Mouse (Mus musculus): ENCODE measurements around the gene Rpl10a.
"Not testable (repeated sequence)": the region's sequence is repeated elsewhere in the genome, so short reads cannot be mapped to it uniquely, and the experiment has no call there.

Gene Rpl10a

GRCm38 (mm10) chr17:28358576-28359261, 30.4 kb downstream of the Rpl10a start:
- not testable (repeated sequence) for DNase-seq (ENCODE audit: low spot score in 2 of 2)

- DNase-seq (ENCODE audit: low spot score in 2 of 2) = no peak
These were observed 32.4 kb downstream of the Rpl10a start for GRCm38 (mm10) chr17:28360531-28361277.

DNA sequence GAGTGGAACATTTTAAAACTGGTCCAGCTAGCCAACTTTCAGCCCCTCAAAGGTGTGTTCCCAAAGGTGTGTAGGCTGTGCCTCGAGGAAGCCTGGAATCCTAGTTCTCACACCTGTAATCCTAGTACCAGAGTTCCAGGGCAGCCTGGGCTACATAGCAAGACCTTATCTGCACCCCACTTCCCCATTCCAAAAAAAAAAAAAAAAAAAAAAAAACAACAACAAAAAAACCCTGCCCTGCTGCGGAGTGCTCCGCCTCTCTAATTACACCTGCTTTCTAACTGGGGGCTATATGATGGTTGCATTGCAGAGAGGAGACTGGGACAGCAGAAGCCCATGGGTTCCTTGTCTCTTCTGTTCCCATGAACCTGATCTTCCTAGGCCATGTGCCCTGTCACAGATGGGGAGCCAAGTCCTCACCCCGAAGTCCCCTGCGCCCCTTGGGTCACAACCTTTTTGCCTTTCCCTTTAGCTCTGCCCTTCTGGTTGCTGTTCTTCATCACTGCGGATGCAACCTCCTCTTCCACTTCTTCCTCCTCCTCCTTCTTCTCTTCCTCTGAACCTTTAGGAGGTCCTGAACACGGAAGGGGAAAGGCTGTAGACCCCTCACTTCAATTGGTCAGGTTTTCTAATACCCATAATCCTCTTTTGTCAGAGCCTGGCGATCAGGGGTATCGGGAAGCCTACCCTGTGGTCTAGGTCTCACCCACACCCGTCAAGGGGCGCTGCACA, 33.8 kb downstream of the Rpl10a start:
- DNase-seq (ENCODE audit: low spot score in 2 of 2) = no peak

- DNase-seq (ENCODE audit: low spot score in 2 of 2) = no peak
These were observed 34.5 kb downstream of the Rpl10a start for GRCm38 (mm10) chr17:28362653-28363292.

- DNase-seq (ENCODE audit: low spot score in 2 of 2) = no peak
These were observed 35.2 kb downstream of the Rpl10a start for GRCm38 (mm10) chr17:28363507-28363906.

DNA sequence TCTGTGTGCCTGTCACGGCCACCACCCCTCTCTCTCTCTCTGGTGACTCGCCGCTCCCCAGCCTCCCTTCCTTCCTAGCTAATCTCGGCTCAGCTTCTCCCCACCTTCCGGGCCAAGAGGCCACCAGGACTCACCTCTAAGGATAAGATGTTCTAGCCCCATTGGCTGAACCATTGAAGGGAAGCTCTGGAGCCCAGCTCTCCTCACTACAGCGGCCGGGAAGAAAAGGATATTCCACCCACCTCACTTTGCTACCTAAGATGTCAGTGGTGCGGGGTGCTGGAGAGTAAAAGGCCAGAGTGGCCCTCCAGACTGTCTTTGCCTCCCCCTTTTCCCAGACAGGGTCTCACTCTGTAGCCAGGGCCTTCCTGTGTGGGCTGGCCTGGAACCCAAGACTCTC, 36.9 kb downstream of the Rpl10a start, which contains the start of gene Tulp1:
TSS of gene Tulp1 (minus strand) at position 101 of the 400 bp plus-strand sequence.
- no peak for DNase-seq (ENCODE audit: low spot score in 2 of 2)

DNA sequence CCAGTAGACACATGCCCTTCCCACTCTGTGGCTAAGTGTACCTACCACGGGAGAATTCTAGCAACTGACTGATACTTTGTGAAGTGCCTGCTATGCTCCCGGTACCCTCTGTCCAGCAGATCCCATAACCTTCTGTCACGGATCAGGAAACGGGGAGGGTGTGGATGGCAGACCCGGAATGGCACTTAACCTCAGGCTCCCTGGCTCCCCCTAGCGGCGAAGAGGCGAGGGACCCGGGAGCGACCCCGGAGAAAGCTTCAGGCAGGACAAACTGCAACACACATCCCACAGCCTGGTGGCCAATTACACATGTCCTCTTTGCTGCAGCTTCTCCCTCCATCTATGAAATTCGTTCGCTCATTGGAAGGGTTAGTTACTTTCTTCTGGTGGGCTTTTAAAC, 40.2 kb downstream of the Rpl10a start:
- DNase-seq (ENCODE audit: low spot score in 2 of 2) = peak; percentile 69 to 83

- DNase-seq (ENCODE audit: low spot score in 2 of 2) = no peak
These were observed 40.8 kb downstream of the Rpl10a start for GRCm38 (mm10) chr17:28369056-28369455.

DNA sequence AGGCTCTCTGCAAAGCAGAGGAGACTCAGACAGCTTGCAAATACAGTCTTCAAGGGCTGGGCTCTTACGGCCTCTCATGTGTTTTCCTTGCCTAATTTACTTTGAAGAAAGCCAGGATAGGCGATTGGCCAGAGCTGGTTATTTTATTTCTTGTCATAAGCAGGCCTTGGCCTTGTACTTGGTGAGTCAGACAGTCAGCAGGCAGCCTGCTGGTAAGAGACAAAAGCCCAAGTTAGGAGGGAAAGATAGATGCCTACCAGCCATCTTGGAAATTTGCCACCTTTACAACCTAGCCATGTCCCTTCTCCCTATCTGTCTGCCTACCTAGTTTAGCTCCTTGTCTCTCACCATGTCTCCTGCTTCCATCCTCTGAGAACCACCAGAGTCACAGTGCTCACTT, 43.0 kb downstream of the Rpl10a start:
- no peak for DNase-seq (ENCODE audit: low spot score in 2 of 2)

DNA sequence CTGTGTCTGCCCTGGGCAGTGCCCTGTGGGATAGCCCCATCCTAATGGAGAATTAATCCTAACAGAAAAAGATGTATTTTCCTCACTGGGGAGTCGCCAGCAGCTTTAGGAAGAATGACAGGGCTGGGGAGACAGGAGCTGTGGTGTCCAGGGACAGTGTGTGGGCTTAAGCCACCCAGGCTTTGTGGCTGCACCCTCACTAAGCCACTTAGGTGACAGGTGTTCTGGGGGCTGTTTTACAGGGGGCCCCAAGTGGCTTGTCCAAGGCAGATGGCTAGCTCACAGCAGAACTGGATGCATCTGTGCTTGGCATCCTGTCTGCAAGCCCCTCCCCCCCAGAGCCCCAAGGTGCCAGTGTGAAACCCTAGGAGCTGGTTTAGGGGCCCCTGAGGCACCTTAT, 43.7 kb downstream of the Rpl10a start:
- no peak for DNase-seq (ENCODE audit: low spot score in 2 of 2)

DNA sequence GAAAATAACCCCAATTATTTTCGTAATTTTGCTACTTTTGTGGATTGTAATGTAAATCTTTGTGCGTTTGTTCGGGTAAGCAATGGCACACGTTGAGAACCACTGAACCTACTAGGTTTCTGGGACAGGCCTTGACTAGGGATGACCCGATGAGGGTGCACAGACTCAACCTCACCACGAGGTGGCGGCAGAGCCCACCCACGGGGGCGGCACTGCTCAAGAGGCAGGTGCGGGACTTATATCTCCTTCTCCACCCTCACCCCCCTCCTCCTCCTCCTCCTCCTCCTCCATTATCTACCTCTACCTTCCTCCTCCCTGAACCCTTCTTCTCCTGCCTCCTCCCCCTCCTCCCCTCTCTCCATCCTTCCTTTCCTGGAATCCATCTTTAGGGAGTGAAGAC, 45.5 kb downstream of the Rpl10a start:
- DNase-seq (ENCODE audit: low spot score in 2 of 2) = no peak

GRCm38 (mm10) chr17:28374494-28374893, 46.2 kb downstream of the Rpl10a start:
- DNase-seq (ENCODE audit: low spot score in 2 of 2) = no peak

DNA sequence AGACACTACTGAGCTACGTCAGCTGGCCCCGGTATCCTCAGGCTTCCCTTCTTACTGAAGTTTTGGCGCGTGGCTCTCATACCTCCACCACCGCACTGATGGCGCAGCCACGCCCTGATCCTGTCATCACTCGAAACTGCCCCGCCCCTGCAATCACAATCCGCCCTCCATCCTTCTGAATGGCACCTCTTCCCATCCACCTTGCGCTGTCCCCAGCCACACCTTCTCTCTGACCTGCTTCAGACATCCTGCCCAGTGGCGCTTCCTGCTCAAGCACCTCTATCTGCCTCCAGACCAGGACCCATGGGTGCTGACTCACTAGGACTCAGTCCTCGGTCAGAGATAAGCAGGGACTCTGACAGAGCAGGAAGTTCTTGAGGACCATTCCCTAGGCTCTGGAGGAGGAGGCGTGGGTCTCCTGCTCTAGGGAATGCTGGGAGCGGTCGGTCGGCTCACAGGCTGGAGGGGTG, 47.4 kb downstream of the Rpl10a start:
- no peak for DNase-seq (ENCODE audit: low spot score in 2 of 2)

DNA sequence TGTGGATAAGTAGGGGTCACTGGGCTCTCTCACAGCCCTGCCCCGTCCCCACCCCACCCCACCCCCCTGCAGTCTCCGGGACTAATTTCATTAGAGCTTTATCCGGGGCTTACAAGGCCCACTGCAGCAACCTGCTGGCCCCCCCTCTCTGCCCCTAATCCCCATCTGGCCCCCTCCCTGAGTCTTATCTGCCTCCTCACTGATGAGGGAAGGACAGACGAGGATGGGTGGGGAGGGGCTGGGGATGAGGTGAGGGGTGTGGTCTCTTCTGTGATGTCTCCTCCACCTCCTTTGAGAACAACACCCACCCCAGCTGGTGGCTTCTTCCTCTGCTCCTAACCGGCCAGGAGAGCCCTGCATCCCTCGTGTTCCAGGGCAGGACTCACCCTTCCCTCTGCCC, 52.0 kb downstream of the Rpl10a start:
- DNase-seq (ENCODE audit: low spot score in 2 of 2) = no peak
